Mouse (Mus musculus) myocyte (in vitro differentiated cells): ENCODE measurements around the gene Cdadc1.

Source experiments
- MYOD1 ChIP-seq, 3 experiments: IDR thresholded peaks; one replicate each; pipeline ENCODE4 v1.6.1; 2011; ENCODE audit warnings: control low read depth in 2 of 3, low read depth in 2 of 3, mild to moderate bottlenecking in 2 of 3, moderate library complexity in 1 of 3; ENCODE audit not compliant: insufficient read length in 2 of 3, control insufficient read depth in 1 of 3
- TCF12 ChIP-seq: IDR thresholded peaks from one replicate; pipeline ENCODE4 v1.6.1; 2011; ENCODE audit warnings: mild to moderate bottlenecking, control low read depth; ENCODE audit not compliant: poor library complexity, insufficient read depth, severe bottlenecking

DNA sequence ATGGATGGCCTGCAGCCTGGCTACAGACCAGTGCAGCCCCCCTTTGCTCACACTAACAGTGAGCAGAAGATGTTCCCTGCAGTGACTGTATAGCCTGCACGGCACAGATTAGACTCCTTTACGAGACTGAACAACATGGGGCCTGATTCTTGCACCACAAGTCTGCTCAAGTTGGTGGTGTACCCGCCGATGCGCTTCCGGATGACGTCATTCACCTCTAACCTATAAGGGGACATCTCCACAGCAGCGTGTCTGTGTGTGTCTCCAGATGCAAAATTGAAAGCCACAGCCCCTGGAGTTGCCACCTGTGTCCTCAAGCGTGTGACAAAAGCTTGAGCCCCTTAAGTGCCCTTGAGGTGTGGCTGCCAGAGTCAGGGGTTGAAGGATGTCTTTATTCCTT lies 32.3 kb upstream of the Cdadc1 start:
- TF ChIP-seq MYOD1 (IDR thresholded peaks at IDR 0.05; ENCODE audit: control insufficient read depth in 1 of 3, insufficient read length in 2 of 3, low read depth in 2 of 3): no peak
- no peak for TF ChIP-seq TCF12
